Mouse (Mus musculus): Measurements from ENCODE around the gene Mtmr2. TPM values are rescaled to one million over a fixed set of nuclear protein-coding genes. Genes with fewer than 3 reads are reported as not detected.
A peak's percentile ranks its signal among the peaks of the same experiment; 100 is the strongest.
"Not testable (repeated sequence)": the region's sequence is repeated elsewhere in the genome, so short reads cannot be mapped to it uniquely, and the experiment has no call there.

Mtmr2 gene
- 49.8 and 53.2 TPM in 2 replicates for polyA plus RNA-seq (2015; fragmentation: Nextera tagmentation; extraction: Ambion mirVana)

DNA sequence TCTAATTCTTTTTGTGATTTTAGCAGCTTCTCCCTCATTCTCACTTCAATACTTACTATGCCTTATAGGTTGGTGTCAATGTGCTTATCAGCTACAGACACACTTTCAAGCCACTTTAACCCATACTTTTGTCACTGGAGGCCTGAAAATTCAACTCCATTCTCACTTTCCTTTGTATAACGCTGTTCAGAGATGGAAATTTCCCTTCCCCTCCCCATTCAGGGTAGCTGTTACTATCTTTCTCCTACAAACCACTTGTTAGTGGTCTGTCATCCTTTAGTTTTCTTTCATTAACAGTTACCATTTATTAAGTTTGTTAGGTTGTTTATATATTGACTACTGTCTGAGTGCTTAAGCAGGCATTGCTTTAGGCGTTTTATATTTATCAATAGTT is at the start of gene Mtmr2:
Mtmr2 (plus strand) TSS at position 7 of the 394 bp plus-strand sequence.
- peak within 1 kb of the TSS; percentile 91 for H3K4me3 ChIP-seq (replicated peaks)
- peak within 1 kb of the TSS; percentile 93 for H3K27ac ChIP-seq (replicated peaks)
- no peaks in the 10 kb centered on the region for H3K27me3 ChIP-seq (replicated peaks)
- ATAC-seq (ENCODE audit: low FRiP score): no peak
- 41% methylated on average over 2 of the region's 2 CpGs for WGBS
- H3K9ac ChIP-seq (replicated peaks): peak within 1 kb of the TSS; percentile 98
- peak within 1 kb of the TSS; percentile 73 for H3K4me2 ChIP-seq
- H3K4me1 ChIP-seq: peaks cover 17% of the 10 kb centered on the region
- no peaks in the 10 kb centered on the region for H3K9me3 ChIP-seq (replicated peaks)
- no peaks in the 10 kb centered on the region for H3K36me3 ChIP-seq

- H3K9ac ChIP-seq (replicated peaks): no peak overlapping the region
- 0 out of 2 replicates have a peak, but pooled peaks cover 3% of the 10 kb centered on the region for H3K4me1 ChIP-seq
- ATAC-seq (ENCODE audit: low FRiP score): peak; percentile 78
- H3K27ac ChIP-seq (replicated peaks): peak overlapping the region; percentile 54
- H3K4me2 ChIP-seq: no peak overlapping the region
- 15% methylated on average over 14 of the region's 14 CpGs for WGBS
- no peaks in the 10 kb centered on the region; the same call in 1 of the 2 replicates for H3K36me3 ChIP-seq
- no peak overlapping the region for H3K4me3 ChIP-seq (replicated peaks)
- H3K9me3 ChIP-seq (replicated peaks): no peaks in the 10 kb centered on the region
- H3K27me3 ChIP-seq (replicated peaks): no peaks in the 10 kb centered on the region
Observed at GRCm38 (mm10) chr9:13699061-13699780, 49.0 kb upstream of the Mtmr2 start.

DNA sequence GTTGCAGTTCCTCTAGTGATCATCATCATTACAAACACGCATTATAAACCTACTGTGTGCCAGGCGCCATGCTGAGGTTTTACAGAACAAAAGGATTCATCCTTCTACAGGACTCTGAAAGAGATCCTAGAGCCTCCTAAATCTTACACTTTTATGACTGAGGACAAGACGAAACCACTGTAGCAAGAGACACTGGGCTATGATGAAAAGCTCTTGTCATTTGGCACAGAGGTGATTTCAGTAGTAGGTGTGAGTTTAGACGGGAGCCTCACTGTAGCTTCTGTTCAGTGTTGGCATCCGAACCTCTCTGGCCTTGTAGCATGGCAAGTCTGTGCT is 48.5 kb upstream of the Mtmr2 start:
- ATAC-seq (ENCODE audit: low FRiP score): no peak
- Histone ChIP-seq H3K9ac (replicated peaks) (no peak overlapping the region), H3K4me3 (replicated peaks) (no peak overlapping the region), H3K9me3 (replicated peaks) (no peaks in the 10 kb centered on the region), H3K27me3 (replicated peaks) (no peaks in the 10 kb centered on the region), H3K36me3 (no peaks in the 10 kb centered on the region; the same call in 1 of the 2 replicates), H3K4me1 (0 out of 2 replicates have a peak, but pooled peaks cover 3% of the 10 kb centered on the region), H3K4me2 (no peak overlapping the region), H3K27ac (replicated peaks) (peak overlapping the region; percentile 60)
- 23% methylated on average over 5 of the region's 5 CpGs for WGBS

GRCm38 (mm10) chr9:13701773-13702172 is 46.4 kb upstream of the Mtmr2 start:
- WGBS: 95% methylated on average over 12 of the region's 12 CpGs
- ATAC-seq (ENCODE audit: low FRiP score): no peak

DNA sequence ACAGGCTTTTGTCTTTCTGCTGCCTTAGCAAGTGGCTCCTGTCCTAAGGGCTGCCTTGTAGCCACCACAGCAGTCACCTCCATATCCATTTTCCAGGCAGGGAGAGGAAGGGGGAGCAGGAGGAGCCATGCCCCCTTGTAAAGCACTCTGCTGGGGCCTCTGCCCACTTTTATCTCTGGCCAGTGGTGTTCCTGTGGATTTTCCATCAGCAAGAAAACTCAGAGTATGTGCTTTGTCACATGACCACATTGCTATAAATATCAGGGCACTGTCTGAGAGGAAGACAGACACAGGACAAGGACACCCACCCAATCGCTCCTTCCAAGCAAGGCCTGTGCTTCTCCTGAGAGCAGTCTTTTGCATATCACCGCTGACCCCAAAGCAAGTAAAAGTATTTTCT is 45.1 kb upstream of the Mtmr2 start:
- no peak for ATAC-seq (ENCODE audit: low FRiP score)
- Histone ChIP-seq H3K36me3 (peaks cover 9% of the 10 kb centered on the region; the same call in 1 of the 2 replicates), H3K4me3 (replicated peaks) (no peak overlapping the region), H3K4me1 (0 out of 2 replicates have a peak, but pooled peaks cover 3% of the 10 kb centered on the region), H3K9me3 (replicated peaks) (no peaks in the 10 kb centered on the region), H3K27ac (replicated peaks) (no peak overlapping the region), H3K4me2 (no peak overlapping the region), H3K27me3 (replicated peaks) (no peaks in the 10 kb centered on the region), H3K9ac (replicated peaks) (no peak overlapping the region)
- 86% methylated on average over 2 of the region's 2 CpGs for WGBS

More at GRCm38 (mm10) chr9:13701773-13702172, 46.4 kb upstream of the Mtmr2 start:
- H3K9ac ChIP-seq (replicated peaks): no peak overlapping the region
- no peak overlapping the region for H3K4me3 ChIP-seq (replicated peaks)
- 0 out of 2 replicates have a peak, but pooled peaks cover 3% of the 10 kb centered on the region for H3K4me1 ChIP-seq
- H3K36me3 ChIP-seq: peaks cover 9% of the 10 kb centered on the region; the same call in 1 of the 2 replicates
- H3K9me3 ChIP-seq (replicated peaks): no peaks in the 10 kb centered on the region
- no peak overlapping the region for H3K27ac ChIP-seq (replicated peaks)
- no peaks in the 10 kb centered on the region for H3K27me3 ChIP-seq (replicated peaks)
- H3K4me2 ChIP-seq: no peak overlapping the region

- Histone ChIP-seq H3K36me3 (peaks cover 9% of the 10 kb centered on the region; the same call in 1 of the 2 replicates), H3K4me1 (no peaks in the 10 kb centered on the region), H3K27me3 (replicated peaks) (no peaks in the 10 kb centered on the region), H3K4me3 (replicated peaks) (no peak overlapping the region), H3K27ac (replicated peaks) (no peak overlapping the region), H3K9me3 (replicated peaks) (no peaks in the 10 kb centered on the region), H3K9ac (replicated peaks) (no peak overlapping the region), H3K4me2 (no peak overlapping the region)
- 88% methylated on average over 4 of the region's 4 CpGs for WGBS
- ATAC-seq (ENCODE audit: low FRiP score): no peak
Observed at GRCm38 (mm10) chr9:13704917-13705316, 43.3 kb upstream of the Mtmr2 start.

- H3K9ac ChIP-seq (replicated peaks): no peak overlapping the region
- peaks cover 9% of the 10 kb centered on the region; the same call in 1 of the 2 replicates for H3K36me3 ChIP-seq
- WGBS: 55% methylated on average over 3 of the region's 3 CpGs
- no peak for ATAC-seq (ENCODE audit: low FRiP score)
- H3K9me3 ChIP-seq (replicated peaks): no peaks in the 10 kb centered on the region
- no peak overlapping the region for H3K4me3 ChIP-seq (replicated peaks)
- no peak overlapping the region for H3K4me2 ChIP-seq
- H3K27ac ChIP-seq (replicated peaks): no peak overlapping the region
- no peaks in the 10 kb centered on the region for H3K4me1 ChIP-seq
- no peaks in the 10 kb centered on the region for H3K27me3 ChIP-seq (replicated peaks)
Observed at GRCm38 (mm10) chr9:13707066-13707555, 41.1 kb upstream of the Mtmr2 start.

GRCm38 (mm10) chr9:13709436-13709835 is 38.8 kb upstream of the Mtmr2 start:
- H3K4me3 ChIP-seq (replicated peaks): no peak overlapping the region
- H3K27me3 ChIP-seq (replicated peaks): no peaks in the 10 kb centered on the region
- H3K9ac ChIP-seq (replicated peaks): no peak overlapping the region
- H3K9me3 ChIP-seq (replicated peaks): no peaks in the 10 kb centered on the region
- H3K4me1 ChIP-seq: no peaks in the 10 kb centered on the region
- peaks cover 9% of the 10 kb centered on the region; the same call in 1 of the 2 replicates for H3K36me3 ChIP-seq
- no peak overlapping the region for H3K27ac ChIP-seq (replicated peaks)
- no peak overlapping the region for H3K4me2 ChIP-seq
- ATAC-seq (ENCODE audit: low FRiP score): no peak
- 84% methylated on average over 5 of the region's 5 CpGs for WGBS

GRCm38 (mm10) chr9:13715891-13716290 is 32.3 kb upstream of the Mtmr2 start:
- H3K36me3 ChIP-seq; H3K27ac ChIP-seq (replicated peaks); H3K9ac ChIP-seq (replicated peaks); H3K4me3 ChIP-seq (replicated peaks); H3K4me1 ChIP-seq; H3K27me3 ChIP-seq (replicated peaks); ATAC-seq (ENCODE audit: low FRiP score); H3K9me3 ChIP-seq (replicated peaks): not testable (repeated sequence)
- 79% methylated on average over 2 of the region's 2 CpGs for WGBS
- H3K4me2 ChIP-seq: peak overlapping the region; percentile 9; the same call in 1 of the 2 replicates

DNA sequence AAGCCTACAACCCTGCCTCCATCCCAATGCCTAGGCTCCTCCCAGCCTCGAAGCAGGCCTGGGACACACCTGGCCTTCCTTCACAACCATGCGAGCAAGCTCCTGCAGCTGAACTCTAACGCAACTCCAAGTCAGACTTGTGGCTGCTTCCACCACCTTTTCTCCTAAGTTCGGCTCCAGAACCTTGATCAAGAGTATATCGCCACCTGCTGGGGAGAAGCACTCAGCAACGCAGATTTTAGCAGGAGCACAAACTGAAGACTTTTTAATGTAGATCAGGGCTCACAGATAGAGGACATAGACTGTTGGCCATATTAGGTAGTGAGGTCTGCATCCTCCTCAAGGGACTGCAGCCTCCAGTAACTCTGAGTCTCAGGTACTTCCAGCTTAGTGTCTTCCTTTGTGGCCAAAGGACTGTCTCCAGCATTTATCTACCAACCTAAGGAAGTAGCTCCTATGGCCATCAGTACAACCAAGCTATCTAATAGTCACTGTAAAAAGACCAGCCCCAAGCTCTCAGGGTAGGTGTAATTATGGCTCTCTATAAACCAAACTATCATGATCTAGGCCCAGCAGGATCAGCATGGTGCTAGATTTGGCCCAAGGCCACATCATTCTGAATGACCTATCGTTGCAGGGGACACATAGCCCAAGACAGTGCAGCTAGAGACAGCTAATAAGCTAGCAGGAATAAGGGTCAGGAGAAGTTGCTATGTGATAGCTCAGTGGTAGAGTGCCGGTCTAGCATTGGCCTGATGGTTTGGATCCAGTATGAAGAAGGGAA is 31.7 kb upstream of the Mtmr2 start:
- Histone ChIP-seq H3K27me3 (replicated peaks) (no peaks in the 10 kb centered on the region), H3K4me1 (0 out of 2 replicates have a peak, but pooled peaks cover 2% of the 10 kb centered on the region), H3K4me2 (peak overlapping the region; percentile 9; the same call in 1 of the 2 replicates), H3K4me3 (replicated peaks) (no peak overlapping the region), H3K9me3 (replicated peaks) (no peaks in the 10 kb centered on the region), H3K27ac (replicated peaks) (no peak overlapping the region), H3K36me3 (no peaks in the 10 kb centered on the region), H3K9ac (replicated peaks) (no peak overlapping the region)
- peak; percentile 81 for ATAC-seq (ENCODE audit: low FRiP score)
- 26% methylated on average over 8 of the region's 8 CpGs for WGBS

DNA sequence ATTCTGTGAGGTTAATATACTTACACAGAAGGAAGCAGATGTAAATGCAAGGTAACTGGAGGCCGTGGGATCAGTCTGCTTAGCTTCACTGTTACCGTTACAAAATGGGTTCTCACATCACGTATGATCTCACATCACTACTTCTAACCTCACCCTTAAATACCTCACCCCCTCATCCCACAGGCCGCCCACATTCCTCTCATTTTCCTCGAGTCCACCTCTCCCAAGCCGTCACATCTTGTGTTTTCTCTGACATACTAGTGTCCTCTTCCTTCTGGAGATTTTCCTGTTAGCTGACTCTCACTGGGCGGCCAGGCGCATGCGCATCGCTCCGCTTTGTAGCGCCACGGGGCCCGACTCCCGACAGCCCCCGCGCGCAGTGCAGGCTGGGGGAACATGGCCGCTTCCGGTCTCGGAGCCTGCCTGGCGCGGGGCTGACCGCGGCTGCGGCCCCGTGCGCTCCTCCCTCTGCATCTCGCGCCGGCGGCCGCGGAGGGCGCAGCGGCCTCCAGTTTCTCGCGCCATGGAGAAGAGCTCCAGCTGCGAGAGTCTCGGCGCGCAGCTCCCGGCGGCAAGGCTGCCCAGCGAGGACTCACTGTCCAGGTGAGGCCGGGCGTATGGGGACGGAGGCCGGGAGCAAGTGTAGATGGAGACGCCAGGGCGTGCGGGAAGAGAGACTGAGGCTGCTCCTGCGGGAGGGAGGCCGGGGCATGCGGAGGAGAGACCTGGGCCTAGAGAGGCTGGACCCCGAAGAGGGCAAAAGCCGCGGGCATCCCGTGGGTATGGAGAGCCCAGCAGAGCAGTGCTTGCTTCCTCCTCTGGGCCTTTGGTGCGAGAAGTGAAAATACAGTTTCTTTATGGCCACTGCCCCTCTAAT is 826 bp downstream of the Mtmr2 start:
- H3K9me3 ChIP-seq (replicated peaks): no peaks in the 10 kb centered on the region
- peak overlapping the region; percentile 98 for H3K9ac ChIP-seq (replicated peaks)
- no peaks in the 10 kb centered on the region for H3K36me3 ChIP-seq
- ATAC-seq (ENCODE audit: low FRiP score): peak; percentile 100
- WGBS: under 1% methylated on average over 60 of the region's 60 CpGs
- H3K4me2 ChIP-seq: peak overlapping the region; percentile 73
- H3K27me3 ChIP-seq (replicated peaks): no peaks in the 10 kb centered on the region
- H3K27ac ChIP-seq (replicated peaks): peak overlapping the region; percentile 93
- peak overlapping the region; percentile 91 for H3K4me3 ChIP-seq (replicated peaks)
- H3K4me1 ChIP-seq: peaks cover 17% of the 10 kb centered on the region

Data from neural tube, embryonic 15.5 days (tissue).